Mouse (Mus musculus): ENCODE measurements around the gene Ssr2.

GRCm38 (mm10) chr3:88570341-88570740 lies 5.3 kb upstream of the Ssr2 start:
- TF ChIP-seq CHD2 (IDR thresholded peaks at IDR 0.05; ENCODE audit: low read depth, low read length) (no peak), ZNF384 (IDR thresholded peaks at IDR 0.05; ENCODE audit: low read depth, low read length) (no peak), ZC3H11A (IDR thresholded peaks at IDR 0.05; ENCODE audit: borderline replicate concordance, low read depth, low read length) (no peak)

Measured in ES-E14 (cell line).